33 mouse cellular contexts compared by ENCODE assay signal in genomic region chr5:90936706-90937105, GRCm38 (mm10). TPM values are rescaled to one million over a fixed set of nuclear protein-coding genes. Genes with fewer than 3 reads are reported as not detected.
DNase-seq lines count a peak whose midpoint lies in the region; ATAC-seq and TF ChIP-seq lines count a peak whose summit lies in the region.
"Had no signal": no experiment of that assay in that cellular context is flagged by ENCODE, and none has a peak within 500 bp of the region (broad histone marks: within the 10 kb centered on the region; RNA-seq: fewer than 3 reads in every experiment).

No protein-coding gene starts in this region.

- peaks cover 9% of the 10 kb centered on the region for H3K4me1 ChIP-seq in kidney, embryonic 14.5 days (ENCODE audit: control insufficient read depth, insufficient read depth, low read length)
- H3K4me1 ChIP-seq in kidney, postnatal 0 days (replicated peaks; ENCODE audit: insufficient read depth, low read length) = 0 out of 2 replicates have a peak, but pooled peaks cover 3% of the 10 kb centered on the region
- H3K4me1 ChIP-seq in intestine, embryonic 14.5 days (replicated peaks; ENCODE audit: control insufficient read depth, insufficient read depth, low read length) = peaks cover 8% of the 10 kb centered on the region
- 0 out of 2 replicates have a peak, but pooled peaks cover 3% of the 10 kb centered on the region for H3K4me1 ChIP-seq in intestine, postnatal 0 days (replicated peaks; ENCODE audit: control insufficient read depth, insufficient read depth, low read length)

- no peak for DNase-seq in kidney, adult 11 months
- DNase-seq in kidney, postnatal 0 days (ENCODE audit: low spot score) = peak; percentile 66
- no peak for DNase-seq in kidney, postnatal 25 days
- DNase-seq in intestine, embryonic 14.5 days (ENCODE audit: low spot score) = no peak
- DNase-seq in lung, postnatal 10 days = no peak
- no peak for DNase-seq in natural killer cell, adult 2 months (ENCODE audit: low spot score in 2 of 2)
- DNase-seq: adrenal gland, postnatal 10 days; adrenal gland, postnatal 36 days; B cell, adult 2 months; cerebellum, adult 18-20 months; cerebellum, adult 9-10 months; cerebellum, postnatal 14 days; gastrocnemius, postnatal 10 days; gastrocnemius, postnatal 36 days; heart, adult 2 months; heart, postnatal 14 days; heart, postnatal 4 days had no signal

- no peaks in the 10 kb centered on the region for H3K9me3 ChIP-seq in kidney, embryonic 14.5 days (ENCODE audit: control insufficient read depth, low read length)
- no peaks in the 10 kb centered on the region for H3K9me3 ChIP-seq in kidney, postnatal 0 days (replicated peaks; ENCODE audit: low read length)
- H3K9me3 ChIP-seq in intestine, embryonic 14.5 days (ENCODE audit: control insufficient read depth, low read length) = no peaks in the 10 kb centered on the region
- H3K9me3 ChIP-seq in intestine, postnatal 0 days (ENCODE audit: control insufficient read depth) = no peaks in the 10 kb centered on the region
- H3K9me3 ChIP-seq: embryonic facial prominence, embryonic 10.5 days; embryonic facial prominence, embryonic 13.5 days; forebrain, embryonic 10.5 days; forebrain, embryonic 13.5 days; G1E; heart, embryonic 10.5 days; heart, embryonic 13.5 days had no signal

- H3K4me3 ChIP-seq in kidney, embryonic 14.5 days (ENCODE audit: low read length) = no peak overlapping the region
- no peak overlapping the region for H3K4me3 ChIP-seq in kidney, postnatal 0 days (replicated peaks; ENCODE audit: low read depth, low read length)
- H3K4me3 ChIP-seq in intestine, embryonic 14.5 days (ENCODE audit: low read depth, low read length) = no peak overlapping the region
- H3K4me3 ChIP-seq in intestine, postnatal 0 days (ENCODE audit: low read depth, low read length) = no peak overlapping the region
- H3K4me3 ChIP-seq: embryonic facial prominence, embryonic 10.5 days; embryonic facial prominence, embryonic 13.5 days; erythroblast, embryonic 14.5 days; forebrain, embryonic 10.5 days; forebrain, embryonic 13.5 days; heart, adult 2 months; heart, embryonic 10.5 days; heart, embryonic 13.5 days had no signal

- 37% methylated on average over 2 of the region's 2 CpGs for WGBS in kidney, embryonic 14.5 days
- WGBS in kidney, postnatal 0 days = 33% methylated on average over 2 of the region's 2 CpGs
- WGBS in intestine, embryonic 14.5 days = 50% methylated on average over 2 of the region's 2 CpGs
- WGBS in intestine, postnatal 0 days = 34% methylated on average over 2 of the region's 2 CpGs

- no peaks in the 10 kb centered on the region for H3K27me3 ChIP-seq in kidney, embryonic 14.5 days (ENCODE audit: control insufficient read depth, insufficient read depth, low read length)
- no peaks in the 10 kb centered on the region for H3K27me3 ChIP-seq in kidney, postnatal 0 days (ENCODE audit: insufficient read depth, low read length)
- H3K27me3 ChIP-seq in intestine, embryonic 14.5 days (replicated peaks; ENCODE audit: control insufficient read depth, insufficient read depth, low read length) = no peaks in the 10 kb centered on the region
- H3K27me3 ChIP-seq in intestine, postnatal 0 days (replicated peaks; ENCODE audit: control insufficient read depth, insufficient read depth, low read length) = no peaks in the 10 kb centered on the region
- H3K27me3 ChIP-seq: CH12.LX; embryonic facial prominence, embryonic 13.5 days; forebrain, embryonic 13.5 days; heart, embryonic 13.5 days; Patski had no signal

- no peak for TF ChIP-seq CTCF in kidney, postnatal 0 days (IDR thresholded peaks at IDR 0.05; ENCODE audit: low read depth)
- no peak for TF ChIP-seq CTCF in intestine, postnatal 0 days (IDR thresholded peaks at IDR 0.05; ENCODE audit: low read depth)

- H3K9ac ChIP-seq in kidney, embryonic 14.5 days (ENCODE audit: low read depth, low read length) = no peak overlapping the region
- H3K9ac ChIP-seq in kidney, postnatal 0 days (ENCODE audit: low read depth, low read length) = no peak overlapping the region
- H3K9ac ChIP-seq in intestine, embryonic 14.5 days (ENCODE audit: low read length) = no peak overlapping the region
- no peak overlapping the region for H3K9ac ChIP-seq in intestine, postnatal 0 days (ENCODE audit: low read depth, low read length)
- H3K9ac ChIP-seq: embryonic facial prominence, embryonic 13.5 days; forebrain, embryonic 13.5 days; heart, embryonic 13.5 days; hindbrain, embryonic 14.5 days had no signal

- H3K4me2 ChIP-seq in kidney, embryonic 14.5 days (replicated peaks; ENCODE audit: low read depth, low read length) = no peak overlapping the region
- H3K4me2 ChIP-seq in kidney, postnatal 0 days (ENCODE audit: low read length) = no peak overlapping the region
- no peak overlapping the region for H3K4me2 ChIP-seq in intestine, embryonic 14.5 days (ENCODE audit: low read length)
- no peak overlapping the region for H3K4me2 ChIP-seq in intestine, postnatal 0 days (replicated peaks; ENCODE audit: low read depth)
- H3K4me2 ChIP-seq: embryonic facial prominence, embryonic 13.5 days; forebrain, embryonic 13.5 days; heart, embryonic 13.5 days; hindbrain, embryonic 14.5 days had no signal

- ATAC-seq in kidney, embryonic 14.5 days (ENCODE audit: low FRiP score, low TSS enrichment) = peak; percentile 75; the same call in 1 of the 2 replicates
- peak; percentile 60 for ATAC-seq in kidney, postnatal 0 days (replicated peaks; ENCODE audit: low FRiP score, low read depth)
- ATAC-seq in intestine, embryonic 14.5 days (replicated peaks; ENCODE audit: low FRiP score, low TSS enrichment, low read depth) = peak; percentile 82
- ATAC-seq in intestine, postnatal 0 days = peak; percentile 91
- ATAC-seq: forebrain, embryonic 13.5 days; forebrain, embryonic 16.5 days; Patski had no signal

- H3K36me3 ChIP-seq in kidney, embryonic 14.5 days (ENCODE audit: control insufficient read depth, insufficient read depth, low read length) = peaks cover 9% of the 10 kb centered on the region
- no peaks in the 10 kb centered on the region for H3K36me3 ChIP-seq in kidney, postnatal 0 days (ENCODE audit: insufficient read depth, low read length)
- H3K36me3 ChIP-seq in intestine, embryonic 14.5 days (ENCODE audit: control insufficient read depth, insufficient read depth, low read length) = peaks cover 25% of the 10 kb centered on the region
- 0 out of 2 replicates have a peak, but pooled peaks cover 6% of the 10 kb centered on the region for H3K36me3 ChIP-seq in intestine, postnatal 0 days (ENCODE audit: control insufficient read depth, insufficient read depth)

- H3K27ac ChIP-seq in kidney, embryonic 14.5 days (ENCODE audit: low read depth, low read length) = no peak overlapping the region
- no peak overlapping the region for H3K27ac ChIP-seq in kidney, postnatal 0 days
- H3K27ac ChIP-seq in intestine, embryonic 14.5 days (ENCODE audit: low read depth) = no peak overlapping the region
- H3K27ac ChIP-seq in intestine, postnatal 0 days (ENCODE audit: low read depth, low read length) = peak overlapping the region; percentile 41
- H3K27ac ChIP-seq: embryonic facial prominence, embryonic 10.5 days; embryonic facial prominence, embryonic 13.5 days; forebrain, embryonic 10.5 days; forebrain, embryonic 13.5 days; heart, adult 2 months; heart, embryonic 10.5 days; heart, embryonic 13.5 days; hindbrain, embryonic 14.5 days had no signal

RNA-seq across cellular contexts. Expression of gene Mthfd2l, which starts 5.8 kb away (rescaled TPM):
- polyA plus RNA-seq in kidney, embryonic 14.5 days (2014; fragmentation: Nextera tagmentation; extraction: Ambion mirVana) = 59.5 and 72.7 TPM in 2 replicates
- polyA plus RNA-seq in kidney, postnatal 0 days (2015; fragmentation: Nextera tagmentation; extraction: Ambion mirVana) = 74.1 and 90.5 TPM in 2 replicates
- 46.8 and 49.7 TPM in 2 replicates for polyA plus RNA-seq in intestine, embryonic 14.5 days (2014; fragmentation: Nextera tagmentation; extraction: Ambion mirVana)
- 33.9 TPM in 2 replicates for polyA plus RNA-seq in intestine, postnatal 0 days (2015; fragmentation: Nextera tagmentation; extraction: Ambion mirVana)

RNA-seq across cellular contexts. Expression of gene Cxcl2, which starts 33.0 kb away (rescaled TPM):
- polyA plus RNA-seq in kidney, embryonic 14.5 days (2014; fragmentation: Nextera tagmentation; extraction: Ambion mirVana) = 0.13 TPM in 1 of 2 replicates, not detected in the other
- polyA plus RNA-seq in kidney, postnatal 0 days (2015; fragmentation: Nextera tagmentation; extraction: Ambion mirVana) = 0.17 TPM in 1 of 2 replicates, not detected in the other
- polyA plus RNA-seq in intestine, embryonic 14.5 days (2014; fragmentation: Nextera tagmentation; extraction: Ambion mirVana) = not detected in 2 replicates
- polyA plus RNA-seq in intestine, postnatal 0 days (2015; fragmentation: Nextera tagmentation; extraction: Ambion mirVana) = 0.18 and 0.30 TPM in 2 replicates
- polyA plus RNA-seq: embryonic facial prominence, embryonic 10.5 days; embryonic facial prominence, embryonic 13.5 days; forebrain, embryonic 10.5 days; forebrain, embryonic 13.5 days; forebrain, embryonic 16.5 days; G1E; heart, embryonic 10.5 days; heart, embryonic 13.5 days; heart, embryonic 16.5 days; hindbrain, embryonic 11.5 days had no signal

RNA-seq across cellular contexts. Expression of gene Cxcl1, which starts 45.7 kb away (rescaled TPM):
- 0.85 and 1.7 TPM in 2 replicates for polyA plus RNA-seq in kidney, embryonic 14.5 days (2014; fragmentation: Nextera tagmentation; extraction: Ambion mirVana)
- polyA plus RNA-seq in kidney, postnatal 0 days (2015; fragmentation: Nextera tagmentation; extraction: Ambion mirVana) = 1.0 and 1.3 TPM in 2 replicates
- polyA plus RNA-seq in intestine, embryonic 14.5 days (2014; fragmentation: Nextera tagmentation; extraction: Ambion mirVana) = 0.42 and 1.1 TPM in 2 replicates
- 0.83 and 1.2 TPM in 2 replicates for polyA plus RNA-seq in intestine, postnatal 0 days (2015; fragmentation: Nextera tagmentation; extraction: Ambion mirVana)
- polyA plus RNA-seq: erythroblast, embryonic 14.5 days; forebrain, embryonic 10.5 days; forebrain, embryonic 13.5 days; forebrain, embryonic 16.5 days; G1E had no signal
